Mouse (Mus musculus) thymus, adult 2 months (tissue): ENCODE data around the gene Alox12b.

Experiments
- CTCF ChIP-seq: fragments of 200-500 bp; IDR thresholded peaks from 2 replicates; pipeline ENCODE4 v1.5.1; 2012; ENCODE audit warnings: mild to moderate bottlenecking, control low read depth, low read length, moderate library complexity, borderline replicate concordance; ENCODE audit not compliant: control insufficient read depth, poor library complexity, insufficient read depth; ENCODE audit errors: extremely low read depth
- POLR2A ChIP-seq: fragments of 200-500 bp; IDR thresholded peaks from 2 replicates; pipeline ENCODE4 v1.6.1; 2012; ENCODE audit warnings: mild to moderate bottlenecking, low read length, control low read depth, moderate library complexity; ENCODE audit not compliant: control insufficient read depth, poor library complexity, insufficient read depth; ENCODE audit errors: extremely low read depth

GRCm38 (mm10) chr11:69119446-69120155, 37.2 kb upstream of the Alox12b start:
- TF ChIP-seq POLR2A = no peak
- TF ChIP-seq CTCF = no peak
